Mouse (Mus musculus) thymus, adult 2 months (tissue): ENCODE results near the gene Rbfox2.

ENCODE experiments used
- CTCF ChIP-seq: fragments of 200-500 bp; IDR thresholded peaks from 2 replicates; pipeline ENCODE4 v1.5.1; 2012; ENCODE audit warnings: mild to moderate bottlenecking, control low read depth, low read length, moderate library complexity, borderline replicate concordance; ENCODE audit not compliant: control insufficient read depth, poor library complexity, insufficient read depth; ENCODE audit errors: extremely low read depth
- POLR2A ChIP-seq: fragments of 200-500 bp; IDR thresholded peaks from 2 replicates; pipeline ENCODE4 v1.6.1; 2012; ENCODE audit warnings: mild to moderate bottlenecking, low read length, control low read depth, moderate library complexity; ENCODE audit not compliant: control insufficient read depth, poor library complexity, insufficient read depth; ENCODE audit errors: extremely low read depth

- TF ChIP-seq CTCF (no peak), POLR2A (no peak)
These were observed 22.9 kb upstream of the Rbfox2 start for GRCm38 (mm10) chr15:77329681-77330180.
